Mouse (Mus musculus): ENCODE data around the gene Frmd4a.

DNA sequence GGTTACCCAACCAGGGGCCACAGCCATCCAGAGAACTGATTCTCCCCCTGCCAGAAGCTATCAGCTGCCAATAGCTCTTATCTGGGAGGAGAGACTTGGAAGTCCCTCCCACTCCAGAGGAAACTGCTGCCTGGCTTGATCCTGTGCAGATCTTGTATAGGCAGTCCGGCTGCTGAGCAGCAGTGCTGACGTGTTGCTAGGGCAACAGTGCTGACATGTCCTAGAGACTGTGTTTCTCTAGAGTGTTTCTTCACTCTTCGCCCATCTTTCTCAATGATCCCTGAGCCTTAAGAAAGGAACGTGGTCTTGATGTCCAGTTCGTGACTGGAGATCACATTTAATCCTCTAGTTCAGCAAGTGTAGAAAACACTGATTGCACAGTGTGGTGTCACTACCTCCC is 326.9 kb downstream of the Frmd4a start:
- TF ChIP-seq CTCF (IDR thresholded peaks at IDR 0.05; ENCODE audit: extremely low read depth, insufficient read depth, insufficient read length, insufficient replicate concordance): no peak
- TF ChIP-seq POLR2A (IDR thresholded peaks at IDR 0.05; ENCODE audit: low read depth, low read length): no peak

Data from spleen, adult 2 months (tissue).